Mouse (Mus musculus): Measurements from ENCODE around the gene Col8a2. TPM values are rescaled to one million over a fixed set of nuclear protein-coding genes. Genes with fewer than 3 reads are reported as not detected.
A peak's percentile ranks its signal among the peaks of the same experiment; 100 is the strongest.

The Col8a2 gene
- polyA plus RNA-seq, 1 experiment from 2014 or later = 5.4 TPM

DNA sequence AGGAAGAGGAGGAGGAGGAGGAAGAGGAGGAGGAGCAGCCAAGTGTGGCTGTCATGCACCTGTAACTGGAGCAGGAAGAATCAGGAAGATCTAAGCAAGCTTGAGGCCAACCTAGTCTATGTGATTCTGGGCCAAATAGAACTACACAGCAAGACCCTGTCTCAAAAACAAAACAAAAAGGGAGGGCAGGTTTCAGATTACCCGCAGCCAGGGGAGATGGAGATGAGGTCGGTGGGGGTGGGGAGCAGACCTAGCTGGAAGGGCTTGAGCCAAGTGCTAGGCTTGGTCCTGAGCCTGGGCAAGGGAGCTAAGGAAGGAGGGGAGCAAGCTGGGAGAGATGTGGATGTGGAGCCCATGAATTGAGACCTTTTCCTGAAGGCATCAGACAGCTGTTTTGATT is 20.2 kb downstream of the Col8a2 start:
- Histone ChIP-seq H3K9me3 (0 out of 2 replicates have a peak, but pooled peaks cover 3% of the 10 kb centered on the region), H3K4me2 (no peak overlapping the region), H3K9ac (no peak overlapping the region), H3K27me3 (peaks cover 15% of the 10 kb centered on the region), H3K27ac (no peak overlapping the region), H3K4me3 (no peak overlapping the region), H3K4me1 (peaks cover 8% of the 10 kb centered on the region), H3K36me3 (no peaks in the 10 kb centered on the region)
- WGBS = 9% methylated on average over 2 of the region's 2 CpGs
- no peak for ATAC-seq (ENCODE audit: borderline replicate concordance, extremely low read depth, low FRiP score, low TSS enrichment)

- peak overlapping the region; percentile 42 for H3K4me2 ChIP-seq
- H3K27ac ChIP-seq = no peak overlapping the region
- peaks cover 4% of the 10 kb centered on the region; the same call in 1 of the 2 replicates for H3K4me1 ChIP-seq
- H3K9ac ChIP-seq = no peak overlapping the region
- H3K27me3 ChIP-seq = no peaks in the 10 kb centered on the region
- 0 out of 2 replicates have a peak, but pooled peaks cover 3% of the 10 kb centered on the region for H3K9me3 ChIP-seq
- peak; percentile 21; the same call in 1 of the 2 replicates for ATAC-seq (ENCODE audit: borderline replicate concordance, extremely low read depth, low FRiP score, low TSS enrichment)
- no peaks in the 10 kb centered on the region for H3K36me3 ChIP-seq
- H3K4me3 ChIP-seq = no peak overlapping the region
- 17% methylated on average over 20 of the region's 20 CpGs for WGBS
Measured at GRCm38 (mm10) chr4:126309211-126309921, 22.8 kb downstream of the Col8a2 start.

GRCm38 (mm10) chr4:126309922-126310309 is 23.3 kb downstream of the Col8a2 start:
- peak; percentile 51; the same call in 1 of the 2 replicates for ATAC-seq (ENCODE audit: borderline replicate concordance, extremely low read depth, low FRiP score, low TSS enrichment)
- Histone ChIP-seq H3K4me2 (peak overlapping the region; percentile 42), H3K36me3 (no peaks in the 10 kb centered on the region), H3K9me3 (0 out of 2 replicates have a peak, but pooled peaks cover 3% of the 10 kb centered on the region), H3K4me3 (no peak overlapping the region), H3K4me1 (peaks cover 4% of the 10 kb centered on the region; the same call in 1 of the 2 replicates), H3K27me3 (no peaks in the 10 kb centered on the region), H3K9ac (no peak overlapping the region), H3K27ac (no peak overlapping the region)
- WGBS = 2% methylated on average over 7 of the region's 7 CpGs

GRCm38 (mm10) chr4:126310344-126310743 is 23.8 kb downstream of the Col8a2 start:
- ATAC-seq (ENCODE audit: borderline replicate concordance, extremely low read depth, low FRiP score, low TSS enrichment) = no peak
- H3K27me3 ChIP-seq = no peaks in the 10 kb centered on the region
- no peaks in the 10 kb centered on the region for H3K36me3 ChIP-seq
- H3K9ac ChIP-seq = no peak overlapping the region
- no peak overlapping the region for H3K4me2 ChIP-seq
- H3K4me3 ChIP-seq = no peak overlapping the region
- H3K9me3 ChIP-seq = 0 out of 2 replicates have a peak, but pooled peaks cover 3% of the 10 kb centered on the region
- 70% methylated on average over 7 of the region's 7 CpGs for WGBS
- H3K27ac ChIP-seq = no peak overlapping the region
- peaks cover 4% of the 10 kb centered on the region; the same call in 1 of the 2 replicates for H3K4me1 ChIP-seq

GRCm38 (mm10) chr4:126311566-126312200 is 25.1 kb downstream of the Col8a2 start:
- Histone ChIP-seq H3K36me3 (peaks cover 13% of the 10 kb centered on the region), H3K9me3 (no peaks in the 10 kb centered on the region), H3K9ac (no peak overlapping the region), H3K27me3 (no peaks in the 10 kb centered on the region), H3K4me1 (peaks cover 4% of the 10 kb centered on the region; the same call in 1 of the 2 replicates), H3K27ac (no peak overlapping the region), H3K4me3 (no peak overlapping the region), H3K4me2 (no peak overlapping the region)
- no peak for ATAC-seq (ENCODE audit: borderline replicate concordance, extremely low read depth, low FRiP score, low TSS enrichment)
- WGBS = 85% methylated on average over 16 of the region's 16 CpGs

DNA sequence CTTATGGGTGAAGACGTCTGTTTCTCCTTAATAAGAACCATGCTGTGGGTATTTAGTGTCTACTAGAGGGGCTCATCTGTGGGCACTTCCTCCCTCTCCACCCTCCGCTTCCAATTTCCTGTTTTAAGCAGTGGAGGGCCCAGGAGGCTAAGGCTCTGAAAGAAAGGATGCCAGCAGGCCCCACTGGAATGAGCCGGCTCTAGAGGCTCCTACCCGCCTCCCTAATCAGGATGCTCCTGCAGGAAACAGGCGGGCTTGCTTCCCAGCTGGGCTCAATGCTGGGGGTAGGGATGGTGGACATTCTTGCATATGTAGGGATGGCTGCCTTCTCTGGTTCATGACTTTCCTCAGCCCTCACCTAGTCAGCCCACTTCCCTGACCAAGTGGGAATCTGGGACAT is 26.6 kb downstream of the Col8a2 start:
- Histone ChIP-seq H3K36me3 (peaks cover 29% of the 10 kb centered on the region), H3K4me2 (no peak overlapping the region), H3K9ac (no peak overlapping the region), H3K9me3 (no peaks in the 10 kb centered on the region), H3K27ac (no peak overlapping the region), H3K4me3 (no peak overlapping the region), H3K4me1 (peaks cover 4% of the 10 kb centered on the region; the same call in 1 of the 2 replicates), H3K27me3 (no peaks in the 10 kb centered on the region)
- 45% methylated on average over 5 of the region's 5 CpGs for WGBS
- no peak; the same call in 1 of the 2 replicates for ATAC-seq (ENCODE audit: borderline replicate concordance, extremely low read depth, low FRiP score, low TSS enrichment)

DNA sequence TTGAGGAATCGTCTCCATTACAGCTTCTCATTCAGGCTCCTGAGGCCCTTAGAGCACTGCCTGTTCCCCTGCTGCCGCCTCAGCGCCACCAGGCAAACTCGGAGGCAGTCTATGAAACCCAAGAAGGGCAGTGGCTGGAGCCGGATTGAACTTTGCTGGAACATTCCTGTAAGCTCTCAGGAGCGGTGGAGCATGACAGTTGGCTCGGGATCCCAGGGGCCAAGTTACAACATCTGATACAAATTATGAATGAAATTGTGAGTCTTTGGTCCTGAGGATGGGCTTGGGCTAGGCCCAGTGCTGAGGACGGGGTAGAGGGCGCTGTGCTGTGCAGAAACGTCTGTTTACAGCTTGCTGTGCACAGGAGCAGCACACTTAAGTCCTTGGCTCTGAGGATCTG is 27.8 kb downstream of the Col8a2 start:
- H3K4me1 ChIP-seq = peaks cover 4% of the 10 kb centered on the region; the same call in 1 of the 2 replicates
- no peak overlapping the region for H3K9ac ChIP-seq
- no peaks in the 10 kb centered on the region for H3K9me3 ChIP-seq
- H3K4me3 ChIP-seq = no peak overlapping the region
- H3K4me2 ChIP-seq = no peak overlapping the region
- H3K36me3 ChIP-seq = peaks cover 31% of the 10 kb centered on the region
- ATAC-seq (ENCODE audit: borderline replicate concordance, extremely low read depth, low FRiP score, low TSS enrichment) = no peak
- WGBS = 55% methylated on average over 10 of the region's 10 CpGs
- H3K27ac ChIP-seq = no peak overlapping the region
- H3K27me3 ChIP-seq = no peaks in the 10 kb centered on the region

DNA sequence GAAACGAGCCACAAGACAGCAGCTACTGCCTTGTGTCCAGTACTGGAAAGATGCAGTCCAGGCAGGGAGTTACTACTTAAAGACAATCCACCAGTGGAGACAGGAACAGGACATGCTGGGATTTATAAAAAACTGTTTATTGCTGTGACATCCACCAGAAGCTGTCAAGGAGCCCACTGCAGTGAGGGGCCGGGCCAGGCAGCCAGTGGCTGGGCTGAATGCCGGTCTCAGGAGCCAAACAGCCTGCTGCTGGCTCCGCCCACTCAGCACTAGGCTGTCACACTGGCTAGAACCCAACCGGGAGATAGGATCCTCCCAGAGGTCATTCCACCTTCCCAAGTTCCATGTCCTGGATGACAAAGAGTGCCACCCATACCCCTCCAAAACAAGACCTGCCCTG is 29.3 kb downstream of the Col8a2 start:
- Histone ChIP-seq H3K4me1 (peaks cover 10% of the 10 kb centered on the region; the same call in 1 of the 2 replicates), H3K9me3 (no peaks in the 10 kb centered on the region), H3K9ac (no peak overlapping the region), H3K36me3 (peaks cover 31% of the 10 kb centered on the region), H3K27me3 (no peaks in the 10 kb centered on the region), H3K4me2 (no peak overlapping the region), H3K4me3 (no peak overlapping the region), H3K27ac (no peak overlapping the region)
- ATAC-seq (ENCODE audit: borderline replicate concordance, extremely low read depth, low FRiP score, low TSS enrichment) = no peak
- WGBS = 32% methylated on average over 5 of the region's 5 CpGs

DNA sequence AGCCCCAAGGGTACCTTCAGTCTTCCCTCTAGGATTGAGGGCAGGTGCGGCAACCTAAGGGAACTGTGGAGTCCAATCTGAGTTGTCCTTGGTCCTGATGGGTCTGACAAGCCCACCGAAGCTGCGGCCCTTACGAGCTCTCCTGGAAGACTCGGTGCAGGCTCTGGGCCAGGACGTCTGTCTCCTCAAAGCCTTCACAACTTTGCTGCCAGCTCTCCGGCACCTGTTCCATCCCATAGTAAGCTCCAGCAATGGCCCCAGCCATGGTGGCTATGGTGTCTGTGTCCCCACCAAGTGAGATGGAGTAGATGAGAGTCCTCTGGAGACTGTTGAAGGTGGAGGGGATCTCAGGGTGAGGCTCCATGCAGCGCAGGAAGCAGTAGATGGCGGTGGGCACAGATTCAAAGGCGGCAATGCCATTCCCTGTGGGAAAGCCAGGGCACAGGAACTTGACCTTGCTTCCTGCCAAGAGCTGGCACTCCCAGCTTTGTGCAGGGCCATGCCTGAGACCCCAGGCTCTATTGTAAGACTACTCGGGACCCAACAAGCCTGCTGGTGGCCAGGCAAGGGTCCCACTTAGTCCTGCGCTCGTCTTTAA is 29.9 kb downstream of the Col8a2 start:
- no peak for ATAC-seq (ENCODE audit: borderline replicate concordance, extremely low read depth, low FRiP score, low TSS enrichment)
- no peaks in the 10 kb centered on the region for H3K9me3 ChIP-seq
- peaks cover 10% of the 10 kb centered on the region; the same call in 1 of the 2 replicates for H3K4me1 ChIP-seq

GRCm38 (mm10) chr4:126319806-126320205 is 33.2 kb downstream of the Col8a2 start:
- H3K4me2 ChIP-seq = no peak overlapping the region
- H3K27ac ChIP-seq = no peak overlapping the region
- H3K4me3 ChIP-seq = no peak overlapping the region
- peaks cover 6% of the 10 kb centered on the region; the same call in 1 of the 2 replicates for H3K27me3 ChIP-seq
- H3K9ac ChIP-seq = no peak overlapping the region
- H3K36me3 ChIP-seq = peaks cover 31% of the 10 kb centered on the region
- WGBS = 81% methylated on average over 6 of the region's 6 CpGs
- peaks cover 10% of the 10 kb centered on the region; the same call in 1 of the 2 replicates for H3K4me1 ChIP-seq
- ATAC-seq (ENCODE audit: borderline replicate concordance, extremely low read depth, low FRiP score, low TSS enrichment) = no peak
- H3K9me3 ChIP-seq = no peaks in the 10 kb centered on the region

More for the DNA sequence above, 29.9 kb downstream of the Col8a2 start:
- Histone ChIP-seq H3K4me3 (no peak overlapping the region), H3K4me2 (no peak overlapping the region), H3K27me3 (no peaks in the 10 kb centered on the region), H3K27ac (no peak overlapping the region), H3K36me3 (peaks cover 31% of the 10 kb centered on the region), H3K9ac (no peak overlapping the region)
- WGBS = 95% methylated on average over 13 of the region's 13 CpGs

- Histone ChIP-seq H3K9me3 (no peaks in the 10 kb centered on the region), H3K27me3 (peaks cover 6% of the 10 kb centered on the region; the same call in 1 of the 2 replicates), H3K27ac (peak within 1 kb of the TSS; percentile 74), H3K36me3 (peaks cover 22% of the 10 kb centered on the region), H3K4me2 (peak within 1 kb of the TSS; percentile 82), H3K4me1 (peaks cover 18% of the 10 kb centered on the region; the same call in 1 of the 2 replicates), H3K9ac (peak within 1 kb of the TSS; percentile 75), H3K4me3 (peak within 1 kb of the TSS; percentile 87)
- peak; percentile 77 for ATAC-seq (ENCODE audit: borderline replicate concordance, extremely low read depth, low FRiP score, low TSS enrichment)
- under 1% methylated on average over 80 of the region's 80 CpGs for WGBS
Measured at GRCm38 (mm10) chr4:126321111-126321853, 34.7 kb downstream of the Col8a2 start, which contains the start of gene Adprhl2. Gene Adprhl2, minus strand, starts transcription at chr4:126321703.

Measured in lung, embryonic 15.5 days (tissue).